Mouse (Mus musculus): ENCODE measurements around the gene Socs7. TPM values are rescaled to one million over a fixed set of nuclear protein-coding genes. Genes with fewer than 3 reads are reported as not detected.

Socs7 gene
- polyA plus RNA-seq, 1 experiment from 2014 or later = 2.1 TPM

DNA sequence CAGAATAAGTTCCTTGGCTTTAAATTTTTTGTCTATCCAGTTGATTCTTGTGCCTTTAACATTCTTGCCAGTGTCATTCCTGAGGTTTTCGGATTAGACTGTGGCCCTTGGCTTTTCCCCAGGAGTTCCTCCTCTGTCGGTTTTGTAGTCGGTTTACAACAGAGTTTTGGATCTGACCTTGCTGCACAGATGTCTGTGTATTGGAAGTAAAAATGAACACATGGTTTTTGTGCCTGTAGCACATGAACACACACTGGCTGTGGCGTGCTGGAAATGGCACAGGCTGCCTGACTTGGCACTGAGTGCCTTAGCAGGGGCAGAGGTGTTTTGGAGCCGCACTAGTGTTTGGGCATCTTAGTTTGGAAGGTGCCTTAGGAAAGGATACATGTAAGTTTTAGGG is 6.2 kb downstream of the Socs7 start:
- H3K4me2 ChIP-seq = no peak overlapping the region
- H3K27ac ChIP-seq = no peak overlapping the region
- no peak overlapping the region for H3K4me3 ChIP-seq
- ATAC-seq = no peak
- peaks cover 30% of the 10 kb centered on the region for H3K4me1 ChIP-seq
- H3K9me3 ChIP-seq (replicated peaks) = no peaks in the 10 kb centered on the region
- no peak overlapping the region for H3K9ac ChIP-seq
- 78% methylated on average over 5 of the region's 5 CpGs for WGBS (ENCODE audit: insufficient replicate concordance)
- no peaks in the 10 kb centered on the region for H3K27me3 ChIP-seq (replicated peaks)
- 0 out of 2 replicates have a peak, but pooled peaks cover 5% of the 10 kb centered on the region for H3K36me3 ChIP-seq

DNA sequence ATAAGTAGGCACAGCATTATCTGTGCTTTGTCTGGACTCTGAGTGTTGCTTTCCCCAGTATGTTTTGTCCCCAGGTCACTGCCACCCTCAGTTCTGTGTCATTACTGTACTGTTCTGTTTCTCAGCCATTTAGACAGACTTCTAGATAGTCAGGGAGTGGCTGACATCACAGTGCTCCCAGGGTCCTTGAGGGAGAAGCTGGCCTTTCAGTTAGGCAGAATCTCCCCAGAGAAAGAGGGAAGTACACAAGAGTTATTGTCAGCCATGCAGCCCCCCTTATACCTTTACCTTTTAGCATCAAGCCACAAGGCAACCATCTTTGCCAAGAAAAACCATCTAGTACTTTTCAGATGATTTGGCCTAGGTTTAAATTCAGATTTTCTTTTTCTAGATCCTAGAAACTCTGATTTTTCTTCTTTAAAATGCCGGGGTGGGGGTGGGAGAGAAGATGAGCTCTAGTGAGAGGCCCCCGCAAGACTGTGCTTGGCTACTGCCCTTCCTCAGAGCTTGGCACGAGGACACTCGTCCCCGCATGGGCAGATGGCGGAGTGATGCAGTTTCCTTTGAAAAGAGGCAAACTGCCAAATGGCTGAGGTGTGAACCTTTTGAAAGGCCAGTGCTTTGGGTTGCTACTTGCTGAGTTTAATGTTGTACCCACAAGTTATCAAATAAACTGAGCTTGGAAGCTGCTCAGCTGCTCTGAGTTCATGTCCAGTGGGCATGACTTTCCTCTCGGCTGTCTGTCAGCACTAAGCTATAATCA is 8.2 kb downstream of the Socs7 start:
- Histone ChIP-seq H3K36me3 (peaks cover 20% of the 10 kb centered on the region), H3K27me3 (replicated peaks) (no peaks in the 10 kb centered on the region), H3K4me2 (no peak overlapping the region), H3K27ac (no peak overlapping the region), H3K4me1 (peaks cover 10% of the 10 kb centered on the region), H3K4me3 (no peak overlapping the region), H3K9ac (no peak overlapping the region), H3K9me3 (replicated peaks) (no peaks in the 10 kb centered on the region)
- ATAC-seq = no peak
- 77% methylated on average over 7 of the region's 7 CpGs for WGBS (ENCODE audit: insufficient replicate concordance)

GRCm38 (mm10) chr11:97372159-97372864 is 10.0 kb downstream of the Socs7 start:
- Histone ChIP-seq H3K27me3 (replicated peaks) (no peaks in the 10 kb centered on the region), H3K36me3 (peaks cover 36% of the 10 kb centered on the region), H3K4me3 (no peak overlapping the region), H3K9ac (no peak overlapping the region), H3K9me3 (replicated peaks) (no peaks in the 10 kb centered on the region), H3K4me2 (no peak overlapping the region), H3K4me1 (peaks cover 6% of the 10 kb centered on the region), H3K27ac (no peak overlapping the region)
- 87% methylated on average over 6 of the region's 6 CpGs for WGBS (ENCODE audit: insufficient replicate concordance)
- no peak for ATAC-seq

GRCm38 (mm10) chr11:97373402-97373801 is 11.1 kb downstream of the Socs7 start:
- H3K4me1 ChIP-seq = no peaks in the 10 kb centered on the region
- no peak for ATAC-seq
- no peak overlapping the region for H3K27ac ChIP-seq
- H3K4me2 ChIP-seq = no peak overlapping the region
- H3K4me3 ChIP-seq = no peak overlapping the region
- no peak overlapping the region for H3K9ac ChIP-seq
- no peaks in the 10 kb centered on the region for H3K27me3 ChIP-seq (replicated peaks)
- WGBS (ENCODE audit: insufficient replicate concordance) = 86% methylated on average over 2 of the region's 2 CpGs
- H3K9me3 ChIP-seq (replicated peaks) = no peaks in the 10 kb centered on the region
- H3K36me3 ChIP-seq = peaks cover 44% of the 10 kb centered on the region

- 72% methylated on average over 3 of the region's 3 CpGs for WGBS (ENCODE audit: insufficient replicate concordance)
- no peak overlapping the region for H3K9ac ChIP-seq
- no peak overlapping the region for H3K27ac ChIP-seq
- H3K27me3 ChIP-seq (replicated peaks) = no peaks in the 10 kb centered on the region
- H3K4me3 ChIP-seq = no peak overlapping the region
- no peaks in the 10 kb centered on the region for H3K9me3 ChIP-seq (replicated peaks)
- no peaks in the 10 kb centered on the region; the same call in 1 of the 2 replicates for H3K4me1 ChIP-seq
- peaks cover 81% of the 10 kb centered on the region for H3K36me3 ChIP-seq
- H3K4me2 ChIP-seq = no peak overlapping the region
- no peak for ATAC-seq
These were observed 17.7 kb downstream of the Socs7 start for GRCm38 (mm10) chr11:97380036-97380435.

DNA sequence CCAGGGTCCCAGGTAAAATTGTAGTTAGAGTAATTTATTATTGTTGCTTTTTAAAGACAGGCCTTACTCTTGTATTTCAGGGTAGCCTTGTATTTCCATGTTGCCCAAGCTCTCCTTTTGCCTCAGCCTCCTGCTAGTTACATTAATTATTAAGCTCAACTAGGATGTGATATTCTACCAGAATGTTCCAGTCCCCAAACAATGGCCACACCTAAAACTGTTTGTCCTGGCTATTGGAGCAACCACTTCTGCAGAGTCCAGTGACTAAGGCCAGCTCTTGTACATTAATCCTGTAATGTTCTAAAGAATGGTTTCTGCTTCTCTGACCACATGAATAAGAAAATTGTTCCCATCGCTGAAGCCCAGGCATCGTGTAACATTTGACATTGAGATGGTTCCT is 20.7 kb downstream of the Socs7 start:
- 91% methylated on average over 2 of the region's 2 CpGs for WGBS (ENCODE audit: insufficient replicate concordance)

DNA sequence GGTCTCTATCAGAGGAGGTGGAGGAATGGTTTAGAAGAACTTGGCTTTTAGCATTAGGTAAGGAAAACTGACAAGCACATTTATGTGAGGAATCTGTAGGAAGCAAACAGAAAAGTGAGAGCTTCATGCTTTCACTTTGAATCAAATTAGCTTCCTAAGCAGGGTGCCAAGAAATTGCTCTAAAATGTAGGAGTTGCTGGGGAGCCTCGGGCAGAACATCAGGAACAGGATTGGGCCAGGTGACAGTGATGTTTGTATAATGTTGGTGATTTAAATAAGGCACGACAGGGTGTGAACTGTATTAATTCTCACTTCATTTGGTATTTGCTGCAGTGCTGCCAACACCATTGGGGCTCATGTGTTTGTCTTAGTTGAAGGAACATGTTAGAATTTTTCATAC is 21.4 kb downstream of the Socs7 start:
- no peak overlapping the region for H3K27ac ChIP-seq
- no peaks in the 10 kb centered on the region for H3K27me3 ChIP-seq (replicated peaks)
- 59% methylated on average over 2 of the region's 2 CpGs for WGBS (ENCODE audit: insufficient replicate concordance)
- H3K9ac ChIP-seq = no peak overlapping the region
- H3K36me3 ChIP-seq = peaks cover 76% of the 10 kb centered on the region
- no peaks in the 10 kb centered on the region for H3K9me3 ChIP-seq (replicated peaks)
- H3K4me1 ChIP-seq = no peaks in the 10 kb centered on the region; the same call in 1 of the 2 replicates
- no peak overlapping the region for H3K4me3 ChIP-seq
- ATAC-seq = no peak
- no peak overlapping the region for H3K4me2 ChIP-seq

More for the DNA sequence above, 20.7 kb downstream of the Socs7 start:
- Histone ChIP-seq H3K4me2 (no peak overlapping the region), H3K36me3 (peaks cover 78% of the 10 kb centered on the region), H3K9ac (no peak overlapping the region), H3K4me1 (no peaks in the 10 kb centered on the region; the same call in 1 of the 2 replicates), H3K27ac (no peak overlapping the region), H3K4me3 (no peak overlapping the region), H3K27me3 (replicated peaks) (no peaks in the 10 kb centered on the region), H3K9me3 (replicated peaks) (no peaks in the 10 kb centered on the region)
- ATAC-seq = no peak

GRCm38 (mm10) chr11:97387811-97388210 is 25.5 kb downstream of the Socs7 start:
- Histone ChIP-seq H3K4me3 (no peak overlapping the region), H3K27ac (no peak overlapping the region), H3K4me1 (no peaks in the 10 kb centered on the region), H3K27me3 (replicated peaks) (no peaks in the 10 kb centered on the region), H3K9me3 (replicated peaks) (no peaks in the 10 kb centered on the region), H3K9ac (no peak overlapping the region), H3K36me3 (peaks cover 84% of the 10 kb centered on the region), H3K4me2 (no peak overlapping the region)
- ATAC-seq = no peak
- WGBS (ENCODE audit: insufficient replicate concordance) = 93% methylated on average over 2 of the region's 2 CpGs

DNA sequence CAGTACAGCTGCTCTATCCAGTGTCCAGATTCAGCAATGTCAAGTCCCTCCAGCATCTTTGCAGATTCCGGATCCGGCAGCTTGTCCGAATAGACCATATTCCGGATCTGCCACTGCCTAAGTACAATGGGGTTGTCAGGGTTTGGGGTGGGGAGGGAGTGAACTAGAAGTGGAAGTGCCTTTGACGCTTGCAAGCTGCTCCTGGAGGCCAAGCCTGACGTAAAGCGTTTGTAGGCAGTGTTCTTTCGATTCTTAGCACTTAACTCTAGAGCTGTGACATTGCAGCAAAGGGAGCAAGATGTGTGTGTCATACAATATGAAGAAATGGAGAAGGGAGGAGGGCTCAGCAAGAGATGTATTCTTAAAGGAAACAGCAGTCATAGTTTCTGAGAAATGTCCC is 26.8 kb downstream of the Socs7 start:
- Histone ChIP-seq H3K27ac (no peak overlapping the region), H3K36me3 (peaks cover 84% of the 10 kb centered on the region), H3K4me3 (no peak overlapping the region), H3K4me1 (peaks cover 11% of the 10 kb centered on the region; the same call in 1 of the 2 replicates), H3K9me3 (replicated peaks) (no peaks in the 10 kb centered on the region), H3K9ac (no peak overlapping the region), H3K27me3 (replicated peaks) (no peaks in the 10 kb centered on the region), H3K4me2 (no peak overlapping the region)
- WGBS (ENCODE audit: insufficient replicate concordance) = 85% methylated on average over 8 of the region's 8 CpGs
- ATAC-seq = no peak

- Histone ChIP-seq H3K9ac (no peak overlapping the region), H3K4me2 (no peak overlapping the region), H3K4me1 (peaks cover 23% of the 10 kb centered on the region), H3K27ac (no peak overlapping the region), H3K4me3 (no peak overlapping the region), H3K27me3 (replicated peaks) (no peaks in the 10 kb centered on the region), H3K36me3 (peaks cover 72% of the 10 kb centered on the region), H3K9me3 (replicated peaks) (no peaks in the 10 kb centered on the region)
- no peak for ATAC-seq
- 52% methylated on average over 11 of the region's 11 CpGs for WGBS (ENCODE audit: insufficient replicate concordance)
These were observed 31.3 kb downstream of the Socs7 start for GRCm38 (mm10) chr11:97393658-97394057.

GRCm38 (mm10) chr11:97394146-97394545 is 31.8 kb downstream of the Socs7 start:
- peaks cover 67% of the 10 kb centered on the region for H3K36me3 ChIP-seq
- 35% methylated on average over 11 of the region's 11 CpGs for WGBS (ENCODE audit: insufficient replicate concordance)

GRCm38 (mm10) chr11:97398506-97398905 is 36.2 kb downstream of the Socs7 start:
- peaks cover 30% of the 10 kb centered on the region for H3K27me3 ChIP-seq (replicated peaks)
- H3K4me3 ChIP-seq = no peak overlapping the region
- ATAC-seq = no peak
- H3K9ac ChIP-seq = no peak overlapping the region
- WGBS (ENCODE audit: insufficient replicate concordance) = 73% methylated on average over 2 of the region's 2 CpGs
- no peak overlapping the region for H3K4me2 ChIP-seq
- peaks cover 25% of the 10 kb centered on the region for H3K36me3 ChIP-seq
- no peak overlapping the region for H3K27ac ChIP-seq
- no peaks in the 10 kb centered on the region for H3K9me3 ChIP-seq (replicated peaks)
- H3K4me1 ChIP-seq = peaks cover 41% of the 10 kb centered on the region

More at GRCm38 (mm10) chr11:97394146-97394545, 31.8 kb downstream of the Socs7 start:
- no peak overlapping the region for H3K4me2 ChIP-seq
- H3K4me1 ChIP-seq = peaks cover 23% of the 10 kb centered on the region
- no peaks in the 10 kb centered on the region for H3K27me3 ChIP-seq (replicated peaks)
- no peak overlapping the region for H3K4me3 ChIP-seq
- H3K9me3 ChIP-seq (replicated peaks) = no peaks in the 10 kb centered on the region
- H3K27ac ChIP-seq = no peak overlapping the region
- no peak for ATAC-seq
- H3K9ac ChIP-seq = no peak overlapping the region
